Mouse (Mus musculus): ENCODE results near the gene Lif. TPM values are rescaled to one million over a fixed set of nuclear protein-coding genes. Genes with fewer than 3 reads are reported as not detected.

Gene Lif
- polyA plus RNA-seq, 1 experiment from 2014 or later: 0.09 TPM

DNA sequence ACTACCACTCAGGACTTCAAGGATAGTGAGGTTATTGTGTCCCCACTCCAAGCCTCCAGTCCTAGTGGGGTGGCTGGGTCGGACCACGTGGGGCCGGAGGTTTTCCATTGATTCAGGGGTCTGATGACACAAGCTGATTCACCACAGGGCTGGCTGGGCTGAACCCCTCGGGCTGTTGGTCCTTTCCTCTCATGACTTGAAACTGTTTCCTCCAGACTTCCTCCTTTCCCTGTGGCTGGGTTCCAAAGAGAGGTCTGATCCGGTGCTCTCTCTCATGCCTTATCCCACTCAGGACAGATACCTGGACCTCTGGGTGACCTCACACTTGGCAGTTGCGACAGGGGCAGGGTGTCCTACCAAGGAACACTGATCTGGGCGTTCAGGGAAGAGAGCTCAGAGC is 17.2 kb upstream of the Lif start:
- WGBS: 81% methylated on average over 7 of the region's 7 CpGs
- no peak overlapping the region for H3K4me3 ChIP-seq (ENCODE audit: low read length)
- ATAC-seq (ENCODE audit: low FRiP score, low TSS enrichment): no peak
- H3K4me2 ChIP-seq (replicated peaks; ENCODE audit: low read depth, low read length): no peak overlapping the region
- H3K27ac ChIP-seq (ENCODE audit: low read length): no peak overlapping the region
- no peaks in the 10 kb centered on the region for H3K4me1 ChIP-seq (ENCODE audit: insufficient read depth, low read length)
- no peak overlapping the region for H3K9ac ChIP-seq (replicated peaks; ENCODE audit: low read length)
- H3K27me3 ChIP-seq (ENCODE audit: insufficient read depth, low read length): no peaks in the 10 kb centered on the region
- no peaks in the 10 kb centered on the region for H3K9me3 ChIP-seq (ENCODE audit: low read length)
- H3K36me3 ChIP-seq (ENCODE audit: insufficient read depth, low read length): no peaks in the 10 kb centered on the region

DNA sequence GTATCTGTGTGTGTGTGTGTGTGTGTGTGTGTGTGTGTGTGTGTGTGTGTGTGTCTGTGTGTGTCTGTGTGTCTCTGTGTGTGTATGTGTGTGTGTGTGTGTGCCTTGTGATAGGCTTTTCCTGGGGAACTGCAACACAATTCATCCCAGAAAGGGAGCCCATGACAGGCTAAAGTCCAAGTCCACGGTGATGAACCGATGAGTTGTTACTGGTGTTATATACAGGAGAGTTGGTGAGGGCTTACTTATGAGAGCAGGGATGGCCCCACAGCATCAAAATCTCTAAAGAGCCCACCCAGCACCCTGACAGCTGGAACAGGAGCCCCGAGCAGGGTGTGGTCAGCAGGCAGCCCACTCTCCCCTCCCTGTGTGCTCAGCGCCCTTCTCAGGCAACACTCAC is 16.2 kb upstream of the Lif start:
- Histone ChIP-seq H3K4me1 (ENCODE audit: insufficient read depth, low read length) (no peaks in the 10 kb centered on the region), H3K9ac (replicated peaks; ENCODE audit: low read length) (no peak overlapping the region), H3K27ac (ENCODE audit: low read length) (no peak overlapping the region), H3K9me3 (ENCODE audit: low read length) (no peaks in the 10 kb centered on the region), H3K36me3 (ENCODE audit: insufficient read depth, low read length) (no peaks in the 10 kb centered on the region), H3K4me2 (replicated peaks; ENCODE audit: low read depth, low read length) (no peak overlapping the region), H3K27me3 (ENCODE audit: insufficient read depth, low read length) (no peaks in the 10 kb centered on the region), H3K4me3 (ENCODE audit: low read length) (no peak overlapping the region)
- 73% methylated on average over 4 of the region's 4 CpGs for WGBS
- no peak for ATAC-seq (ENCODE audit: low FRiP score, low TSS enrichment)

DNA sequence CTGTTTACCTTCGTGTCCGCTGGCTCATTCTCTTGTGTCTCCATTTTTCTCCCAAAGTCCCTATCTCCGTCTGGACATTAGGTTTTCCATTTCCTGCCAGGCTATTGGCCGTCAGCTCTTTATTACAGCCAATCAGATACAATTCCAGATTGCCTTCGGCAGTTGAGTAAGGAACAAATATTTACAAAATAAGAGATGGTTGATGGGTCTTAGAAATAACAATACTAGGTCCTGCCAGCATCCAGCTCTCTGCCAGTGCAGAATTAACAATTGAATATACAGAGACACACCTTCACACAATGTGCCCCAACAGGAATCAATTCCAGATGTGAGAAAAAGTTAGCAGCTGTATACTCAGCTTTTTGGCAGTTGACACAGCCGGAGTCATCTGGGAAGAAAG is 11.2 kb upstream of the Lif start:
- no peak overlapping the region for H3K4me2 ChIP-seq (replicated peaks; ENCODE audit: low read depth, low read length)
- no peaks in the 10 kb centered on the region for H3K36me3 ChIP-seq (ENCODE audit: insufficient read depth, low read length)
- WGBS: 70% methylated on average over 6 of the region's 6 CpGs
- no peak overlapping the region for H3K27ac ChIP-seq (ENCODE audit: low read length)
- no peaks in the 10 kb centered on the region for H3K27me3 ChIP-seq (ENCODE audit: insufficient read depth, low read length)
- no peak overlapping the region for H3K9ac ChIP-seq (replicated peaks; ENCODE audit: low read length)
- ATAC-seq (ENCODE audit: low FRiP score, low TSS enrichment): no peak
- no peak overlapping the region for H3K4me3 ChIP-seq (ENCODE audit: low read length)
- H3K9me3 ChIP-seq (ENCODE audit: low read length): no peaks in the 10 kb centered on the region
- H3K4me1 ChIP-seq (ENCODE audit: insufficient read depth, low read length): no peaks in the 10 kb centered on the region

DNA sequence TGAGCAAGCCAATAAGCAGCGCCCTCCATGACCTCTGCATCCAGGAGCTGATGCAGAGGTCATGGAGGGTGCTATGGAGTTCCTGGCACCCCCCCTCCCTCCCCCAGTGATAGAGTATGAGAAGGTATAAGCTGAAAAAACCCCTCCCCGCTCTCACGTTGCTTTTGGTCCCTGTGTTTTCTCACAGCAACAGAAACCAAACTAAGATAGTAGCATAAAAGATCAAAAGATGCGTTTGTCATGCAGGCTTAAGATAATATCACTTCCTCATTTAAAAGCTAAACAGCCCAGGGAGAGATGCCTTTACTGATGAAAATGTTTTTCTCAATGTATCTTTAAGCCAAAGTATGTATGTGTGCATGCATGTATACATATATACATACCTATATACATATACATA is 10.7 kb upstream of the Lif start:
- Histone ChIP-seq H3K4me2 (replicated peaks; ENCODE audit: low read depth, low read length) (no peak overlapping the region), H3K4me3 (ENCODE audit: low read length) (no peak overlapping the region), H3K36me3 (ENCODE audit: insufficient read depth, low read length) (no peaks in the 10 kb centered on the region), H3K9ac (replicated peaks; ENCODE audit: low read length) (no peak overlapping the region), H3K9me3 (ENCODE audit: low read length) (no peaks in the 10 kb centered on the region), H3K4me1 (ENCODE audit: insufficient read depth, low read length) (no peaks in the 10 kb centered on the region), H3K27me3 (ENCODE audit: insufficient read depth, low read length) (no peaks in the 10 kb centered on the region), H3K27ac (ENCODE audit: low read length) (no peak overlapping the region)
- WGBS: 68% methylated on average over 4 of the region's 4 CpGs
- ATAC-seq (ENCODE audit: low FRiP score, low TSS enrichment): no peak

DNA sequence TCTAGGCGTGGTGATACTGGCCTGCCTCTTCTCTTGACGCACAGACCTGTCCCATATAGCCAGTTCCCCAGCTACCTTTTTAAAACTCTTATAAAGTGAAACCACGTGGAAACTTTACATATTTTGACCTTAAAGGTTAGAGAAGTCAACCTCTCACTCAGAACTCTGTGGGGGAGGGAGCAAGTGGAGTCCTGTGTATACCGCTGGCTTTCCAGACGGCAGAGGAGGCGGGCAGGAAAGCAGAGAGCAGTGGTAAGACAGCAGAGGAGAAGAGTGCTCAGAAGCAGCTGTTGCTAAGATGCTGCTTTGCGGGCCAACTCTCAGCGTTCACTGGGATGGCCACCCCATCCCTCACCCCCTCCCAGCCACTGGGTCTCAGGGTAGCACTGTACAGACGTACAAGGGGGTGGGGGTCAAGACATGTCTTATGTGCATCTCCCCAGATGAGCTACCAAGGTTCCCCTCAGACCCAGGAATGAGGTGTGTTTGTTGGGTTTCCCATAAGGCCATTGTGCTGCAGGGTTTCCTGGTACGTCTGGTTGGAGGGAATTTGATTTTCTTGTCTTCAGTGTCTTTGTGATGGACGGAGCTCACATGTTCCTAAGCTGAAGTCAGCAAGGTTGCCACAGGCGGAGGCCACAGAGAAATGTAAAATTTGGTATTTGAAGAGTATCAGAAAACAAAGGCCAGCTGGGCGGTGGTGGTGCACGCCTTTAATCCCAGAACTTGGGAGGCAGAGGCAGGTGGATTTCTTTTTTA is 10.0 kb upstream of the Lif start:
- no peak for ATAC-seq (ENCODE audit: low FRiP score, low TSS enrichment)
- Histone ChIP-seq H3K27me3 (ENCODE audit: insufficient read depth, low read length) (no peaks in the 10 kb centered on the region), H3K36me3 (ENCODE audit: insufficient read depth, low read length) (no peaks in the 10 kb centered on the region), H3K4me3 (ENCODE audit: low read length) (no peak overlapping the region), H3K9me3 (ENCODE audit: low read length) (no peaks in the 10 kb centered on the region), H3K4me2 (replicated peaks; ENCODE audit: low read depth, low read length) (no peak overlapping the region), H3K4me1 (ENCODE audit: insufficient read depth, low read length) (no peaks in the 10 kb centered on the region), H3K9ac (replicated peaks; ENCODE audit: low read length) (no peak overlapping the region), H3K27ac (ENCODE audit: low read length) (no peak overlapping the region)
- 77% methylated on average over 14 of the region's 14 CpGs for WGBS

DNA sequence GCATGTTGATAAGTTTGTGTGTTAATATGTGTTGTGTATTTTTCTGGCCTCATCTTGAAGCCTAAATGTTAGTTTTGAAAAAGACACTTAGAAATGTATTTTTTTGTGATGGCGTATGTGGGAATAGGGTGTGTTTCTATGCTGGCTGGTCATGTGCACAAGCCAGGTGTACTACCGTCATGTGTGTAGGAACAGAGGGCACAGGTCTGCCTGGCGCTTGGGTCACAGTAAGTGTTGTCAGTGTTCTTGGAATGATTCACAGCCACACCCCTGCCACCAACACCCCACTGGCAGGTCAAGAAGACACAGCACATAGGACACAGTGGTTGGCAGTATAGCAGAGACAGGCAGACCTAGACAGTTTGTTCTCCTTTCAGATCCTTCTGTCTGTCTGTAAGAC is 8.2 kb upstream of the Lif start:
- H3K27me3 ChIP-seq (ENCODE audit: insufficient read depth, low read length): no peaks in the 10 kb centered on the region
- no peaks in the 10 kb centered on the region for H3K4me1 ChIP-seq (ENCODE audit: insufficient read depth, low read length)
- 93% methylated on average over 3 of the region's 3 CpGs for WGBS
- no peak overlapping the region for H3K4me3 ChIP-seq (ENCODE audit: low read length)
- H3K36me3 ChIP-seq (ENCODE audit: insufficient read depth, low read length): no peaks in the 10 kb centered on the region
- H3K9ac ChIP-seq (replicated peaks; ENCODE audit: low read length): no peak overlapping the region
- no peaks in the 10 kb centered on the region for H3K9me3 ChIP-seq (ENCODE audit: low read length)
- no peak overlapping the region for H3K27ac ChIP-seq (ENCODE audit: low read length)
- ATAC-seq (ENCODE audit: low FRiP score, low TSS enrichment): no peak
- no peak overlapping the region for H3K4me2 ChIP-seq (replicated peaks; ENCODE audit: low read depth, low read length)

DNA sequence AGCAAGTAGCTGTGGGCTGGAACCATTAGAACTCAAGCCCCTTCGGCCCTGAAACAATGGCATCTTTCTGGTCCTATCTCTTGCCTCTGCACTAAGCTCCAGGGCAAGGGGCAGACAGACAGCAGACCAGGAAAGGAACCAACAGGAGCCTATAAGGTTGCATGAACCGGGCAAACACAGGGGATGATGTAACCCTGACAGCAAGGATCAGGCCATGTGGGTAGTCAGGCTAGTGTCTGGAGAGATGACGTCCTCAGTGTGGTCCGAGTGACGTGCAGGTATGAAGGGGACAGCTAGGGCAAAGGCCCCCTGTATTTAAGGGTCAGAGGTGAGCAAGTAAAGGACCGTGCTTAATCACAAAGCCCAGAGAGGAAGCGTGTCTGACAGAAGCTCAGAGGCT is 7.1 kb upstream of the Lif start:
- no peak overlapping the region for H3K4me3 ChIP-seq (ENCODE audit: low read length)
- no peaks in the 10 kb centered on the region for H3K27me3 ChIP-seq (ENCODE audit: insufficient read depth, low read length)
- 72% methylated on average over 7 of the region's 7 CpGs for WGBS
- no peak overlapping the region for H3K9ac ChIP-seq (replicated peaks; ENCODE audit: low read length)
- H3K9me3 ChIP-seq (ENCODE audit: low read length): no peaks in the 10 kb centered on the region
- ATAC-seq (ENCODE audit: low FRiP score, low TSS enrichment): no peak
- no peaks in the 10 kb centered on the region for H3K4me1 ChIP-seq (ENCODE audit: insufficient read depth, low read length)
- H3K27ac ChIP-seq (ENCODE audit: low read length): no peak overlapping the region
- H3K36me3 ChIP-seq (ENCODE audit: insufficient read depth, low read length): no peaks in the 10 kb centered on the region
- no peak overlapping the region for H3K4me2 ChIP-seq (replicated peaks; ENCODE audit: low read depth, low read length)

DNA sequence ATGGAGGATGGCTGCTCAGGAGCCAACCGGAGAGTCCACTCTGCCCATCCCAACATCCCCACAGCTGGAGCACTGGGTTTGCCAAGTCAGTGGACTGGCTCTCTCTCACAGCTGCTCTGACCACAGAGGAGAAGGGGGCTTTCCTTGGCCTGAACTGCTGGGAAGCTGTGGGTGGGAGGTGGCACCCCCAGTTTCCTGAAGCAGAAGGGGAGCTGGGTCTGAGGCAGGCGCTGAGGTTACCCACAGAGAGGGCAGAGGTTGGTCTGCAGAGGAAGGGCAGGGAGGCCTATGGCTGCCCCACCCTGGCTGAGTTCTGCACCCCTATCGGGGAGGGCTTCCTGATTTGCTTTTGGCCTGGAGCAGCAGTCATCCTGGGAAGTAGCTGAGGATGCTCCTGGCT is 6.0 kb upstream of the Lif start:
- 82% methylated on average over 3 of the region's 3 CpGs for WGBS
- Histone ChIP-seq H3K27ac (ENCODE audit: low read length) (no peak overlapping the region), H3K4me2 (replicated peaks; ENCODE audit: low read depth, low read length) (no peak overlapping the region), H3K4me1 (ENCODE audit: insufficient read depth, low read length) (no peaks in the 10 kb centered on the region), H3K36me3 (ENCODE audit: insufficient read depth, low read length) (no peaks in the 10 kb centered on the region), H3K4me3 (ENCODE audit: low read length) (no peak overlapping the region), H3K9ac (replicated peaks; ENCODE audit: low read length) (no peak overlapping the region), H3K27me3 (ENCODE audit: insufficient read depth, low read length) (no peaks in the 10 kb centered on the region), H3K9me3 (ENCODE audit: low read length) (no peaks in the 10 kb centered on the region)
- no peak for ATAC-seq (ENCODE audit: low FRiP score, low TSS enrichment)

DNA sequence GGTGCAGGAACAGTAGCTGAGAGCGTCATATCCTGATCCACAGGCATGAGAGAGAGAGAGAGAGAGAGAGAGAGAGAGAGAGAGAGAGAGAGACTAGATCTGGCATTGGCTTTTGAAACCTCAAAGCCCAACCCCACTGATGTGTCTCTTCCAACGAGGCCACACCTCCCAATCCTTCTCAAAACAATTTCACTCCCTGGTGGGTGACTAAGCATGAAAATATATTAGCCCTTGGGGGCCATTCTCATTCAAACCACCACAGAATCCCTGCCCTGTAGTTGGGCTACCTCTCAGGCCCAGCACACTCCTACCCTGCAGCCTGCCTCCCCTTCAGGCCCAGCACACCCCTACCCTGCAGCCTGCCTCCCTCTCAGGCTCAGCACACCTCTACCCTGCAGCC is 4.5 kb upstream of the Lif start:
- no peaks in the 10 kb centered on the region for H3K4me1 ChIP-seq (ENCODE audit: insufficient read depth, low read length)
- H3K27ac ChIP-seq (ENCODE audit: low read length): no peak overlapping the region
- H3K36me3 ChIP-seq (ENCODE audit: insufficient read depth, low read length): no peaks in the 10 kb centered on the region
- no peaks in the 10 kb centered on the region for H3K27me3 ChIP-seq (ENCODE audit: insufficient read depth, low read length)
- no peak overlapping the region for H3K4me2 ChIP-seq (replicated peaks; ENCODE audit: low read depth, low read length)
- H3K4me3 ChIP-seq (ENCODE audit: low read length): no peak overlapping the region
- H3K9ac ChIP-seq (replicated peaks; ENCODE audit: low read length): no peak overlapping the region
- H3K9me3 ChIP-seq (ENCODE audit: low read length): no peaks in the 10 kb centered on the region
- WGBS: 65% methylated on average over 2 of the region's 2 CpGs
- no peak for ATAC-seq (ENCODE audit: low FRiP score, low TSS enrichment)

DNA sequence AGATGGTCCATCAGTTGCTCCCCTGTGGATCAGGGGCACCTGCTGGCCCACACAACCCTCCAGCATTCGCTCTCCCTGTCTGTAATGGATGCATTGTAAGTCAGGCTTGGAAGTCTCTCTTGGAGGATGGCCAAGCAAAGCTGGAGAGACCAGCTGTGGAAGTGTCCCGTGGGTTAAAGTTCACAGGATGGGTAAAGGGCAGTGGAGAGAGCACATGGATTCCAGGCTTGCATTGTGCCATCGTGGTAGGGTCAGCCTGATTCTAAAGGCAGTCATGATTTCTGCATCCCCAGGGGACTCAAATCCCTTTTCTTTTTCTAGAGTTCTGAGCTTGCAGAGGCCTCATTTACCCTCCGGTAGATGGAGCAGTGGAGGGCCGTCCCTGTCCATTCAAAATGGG is 399 bp downstream of the Lif start:
- no peak overlapping the region for H3K27ac ChIP-seq (ENCODE audit: low read length)
- no peaks in the 10 kb centered on the region for H3K27me3 ChIP-seq (ENCODE audit: insufficient read depth, low read length)
- H3K4me3 ChIP-seq (ENCODE audit: low read length): no peak overlapping the region
- no peaks in the 10 kb centered on the region for H3K36me3 ChIP-seq (ENCODE audit: insufficient read depth, low read length)
- no peaks in the 10 kb centered on the region for H3K9me3 ChIP-seq (ENCODE audit: low read length)
- ATAC-seq (ENCODE audit: low FRiP score, low TSS enrichment): no peak
- H3K9ac ChIP-seq (replicated peaks; ENCODE audit: low read length): no peak overlapping the region
- WGBS: 59% methylated on average over 5 of the region's 5 CpGs
- no peak overlapping the region for H3K4me2 ChIP-seq (replicated peaks; ENCODE audit: low read depth, low read length)
- H3K4me1 ChIP-seq (ENCODE audit: insufficient read depth, low read length): peaks cover 26% of the 10 kb centered on the region

All from kidney, embryonic 16.5 days (tissue).